Mouse (Mus musculus) midbrain, postnatal 0 days (tissue): ENCODE data around the gene Scaf1. TPM values are rescaled to one million over a fixed set of nuclear protein-coding genes. Genes with fewer than 3 reads are reported as not detected.

Source experiments
- ATAC-seq: fragments of 200-750 bp; cut with Nextera tagmentation; 2 replicates; pipeline ENCODE4 v1.8.0; 2017; ENCODE audit warnings: moderate number of reproducible peaks, mild to moderate bottlenecking, moderate TSS enrichment, moderate library complexity; ENCODE audit not compliant: low FRiP score
- DNase-seq: peaks from one replicate; pipeline ENCODE4 v3.0.0-alpha.2; 2015; ENCODE audit warnings: low spot score
- H3K27ac ChIP-seq: fragments of 300-500 bp; sonication (generic); 2 replicates; pipeline ENCODE4 v1.5.1; 2014; ENCODE audit warnings: low read depth, mild to moderate bottlenecking, low read length, mixed read lengths
- H3K27me3 ChIP-seq: fragments of 300-500 bp; sonication (generic); 2 replicates; pipeline ENCODE4 v1.6.1; 2014; ENCODE audit warnings: low read length, control low read depth, mixed read lengths; ENCODE audit not compliant: insufficient read depth
- H3K36me3 ChIP-seq: fragments of 300-500 bp; sonication (generic); 2 replicates; pipeline ENCODE4 v1.6.1; 2014; ENCODE audit warnings: low read length, control low read depth, mixed read lengths; ENCODE audit not compliant: insufficient read depth
- H3K4me1 ChIP-seq: fragments of 300-500 bp; sonication (generic); 2 replicates; pipeline ENCODE4 v1.6.1; 2014; ENCODE audit warnings: mild to moderate bottlenecking, control low read depth, antibody characterized with exemption, low read length, mixed read lengths; ENCODE audit not compliant: insufficient read depth
- H3K4me2 ChIP-seq: fragments of 300-500 bp; sonication (generic); 2 replicates; pipeline ENCODE4 v1.6.1; 2014; ENCODE audit warnings: low read depth, mild to moderate bottlenecking, low read length, mixed read lengths; ENCODE audit not compliant: poor library complexity, severe bottlenecking
- H3K4me3 ChIP-seq: fragments of 300-500 bp; sonication (generic); 2 replicates; pipeline ENCODE4 v1.5.1; 2014; ENCODE audit warnings: low read depth, mild to moderate bottlenecking, low read length, moderate library complexity
- H3K9ac ChIP-seq: fragments of 300-500 bp; sonication (generic); replicated peaks from 2 replicates; pipeline ENCODE4 v1.6.1; 2014; ENCODE audit warnings: mild to moderate bottlenecking, low read length, moderate library complexity, mixed read lengths; ENCODE audit not compliant: poor library complexity, severe bottlenecking
- H3K9me3 ChIP-seq: fragments of 300-500 bp; sonication (generic); 2 replicates; pipeline ENCODE4 v1.6.1; 2016; ENCODE audit warnings: low read length, control low read depth
- CTCF ChIP-seq: IDR thresholded peaks from 2 replicates; pipeline ENCODE4 v1.5.1; 2016; ENCODE audit warnings: antibody characterized with exemption, mild to moderate bottlenecking
- WGBS: fragments of 180-500 bp; shearing (Covaris S2); extraction: QIAGEN DNeasy Blood & Tissue Kit; methylation state at CpG from one replicate; pipeline ENCODE4 v1.1.7; 2014; 5-methylcytosine and 5-hydroxymethylcytosine counted together
- polyA plus RNA-seq: library from polyadenylated mRNA; unstranded; fragments of >200 nt; fragmentation: Nextera tagmentation; extraction: Ambion mirVana; gene quantifications from 2 replicates; pipeline ENCODE4 v1.2.1, GENCODE M21; 2015
- total RNA-seq: library from RNA; depleted of rRNA; stranded (reverse); fragments of >200 nt; gene quantifications from 2 replicates; pipeline ENCODE4 v1.2.3, GENCODE M21; 2014

The Scaf1 gene
- total and polyA plus RNA-seq, 2 experiments from 2014 or later, result 53.3 to 90.9 TPM

GRCm38 (mm10) chr7:44974383-44975116 is 41.6 kb downstream of the Scaf1 start, which contains the start of gene Cpt1c:
Gene Cpt1c (minus strand): TSS chr7:44974851.
- 1% methylated on average over 22 of the region's 22 CpGs for WGBS
- Histone ChIP-seq H3K27me3 (no peaks in the 10 kb centered on the region), H3K27ac (peak within 1 kb of the TSS; percentile 91), H3K9me3 (no peaks in the 10 kb centered on the region), H3K36me3 (peaks cover 30% of the 10 kb centered on the region), H3K4me2 (peak within 1 kb of the TSS; percentile 92), H3K4me3 (peak within 1 kb of the TSS; percentile 51), H3K9ac (peak within 1 kb of the TSS; percentile 66), H3K4me1 (peaks cover 25% of the 10 kb centered on the region; the same call in 1 of the 2 replicates)
- peak; percentile 97 for DNase-seq
- peak; percentile 41; the same call in 1 of the 2 replicates for ATAC-seq
- TF ChIP-seq CTCF, result peak; percentile 12; the same call in 1 of the 2 replicates

GRCm38 (mm10) chr7:44973415-44974130 is 42.6 kb downstream of the Scaf1 start:
- TF ChIP-seq CTCF, result no peak
- 19% methylated on average over 14 of the region's 14 CpGs for WGBS
- peak overlapping the region; percentile 91 for H3K27ac ChIP-seq

GRCm38 (mm10) chr7:44971142-44971541 is 45.0 kb downstream of the Scaf1 start:
- H3K27me3 ChIP-seq, result no peaks in the 10 kb centered on the region
- peak overlapping the region; percentile 42 for H3K4me3 ChIP-seq
- no peak for DNase-seq
- H3K9ac ChIP-seq, result peak overlapping the region; percentile 59
- peaks cover 8% of the 10 kb centered on the region for H3K36me3 ChIP-seq
- no peak for TF ChIP-seq CTCF
- peaks cover 25% of the 10 kb centered on the region; the same call in 1 of the 2 replicates for H3K4me1 ChIP-seq
- 66% methylated on average over 7 of the region's 7 CpGs for WGBS
- no peaks in the 10 kb centered on the region for H3K9me3 ChIP-seq
- H3K4me2 ChIP-seq, result peak overlapping the region; percentile 69
- H3K27ac ChIP-seq, result peak overlapping the region; percentile 77
- no peak for ATAC-seq

More at GRCm38 (mm10) chr7:44973415-44974130, 42.6 kb downstream of the Scaf1 start:
- H3K4me3 ChIP-seq, result peak overlapping the region; percentile 51
- H3K27me3 ChIP-seq, result no peaks in the 10 kb centered on the region
- H3K4me1 ChIP-seq, result peaks cover 25% of the 10 kb centered on the region; the same call in 1 of the 2 replicates
- no peaks in the 10 kb centered on the region for H3K9me3 ChIP-seq
- peak overlapping the region; percentile 92 for H3K4me2 ChIP-seq
- peaks cover 20% of the 10 kb centered on the region for H3K36me3 ChIP-seq
- peak overlapping the region; percentile 66 for H3K9ac ChIP-seq
- ATAC-seq, result no peak
- DNase-seq, result no peak

- Histone ChIP-seq H3K27ac (peak overlapping the region; percentile 77), H3K36me3 (peaks cover 8% of the 10 kb centered on the region), H3K9ac (peak overlapping the region; percentile 59), H3K4me2 (peak overlapping the region; percentile 69), H3K4me1 (peaks cover 25% of the 10 kb centered on the region; the same call in 1 of the 2 replicates), H3K27me3 (no peaks in the 10 kb centered on the region), H3K9me3 (no peaks in the 10 kb centered on the region), H3K4me3 (peak overlapping the region; percentile 42)
- DNase-seq, result peak; percentile 97
- ATAC-seq, result peak; percentile 94
- no peak for TF ChIP-seq CTCF
- WGBS, result under 1% methylated on average over 36 of the region's 36 CpGs
Observed at GRCm38 (mm10) chr7:44970231-44970691, 45.9 kb downstream of the Scaf1 start.

GRCm38 (mm10) chr7:44966638-44967037 is 49.5 kb downstream of the Scaf1 start:
- no peak for ATAC-seq
- Histone ChIP-seq H3K4me3 (no peak overlapping the region), H3K27ac (no peak overlapping the region), H3K9me3 (no peaks in the 10 kb centered on the region), H3K4me2 (no peak overlapping the region), H3K9ac (no peak overlapping the region), H3K4me1 (peaks cover 6% of the 10 kb centered on the region; the same call in 1 of the 2 replicates), H3K36me3 (peaks cover 27% of the 10 kb centered on the region), H3K27me3 (no peaks in the 10 kb centered on the region)
- no peak for TF ChIP-seq CTCF
- no peak for DNase-seq
- 79% methylated on average over 14 of the region's 15 CpGs for WGBS
